Mouse (Mus musculus) spleen, postnatal 4 days (tissue): Measurements from ENCODE around the gene Ctdnep1.

Experiments
- DNase-seq, 2 experiments: peaks; one replicate each; pipeline ENCODE4 v3.0.0; 2022; ENCODE audit warnings: low spot score in 2 of 2

The Ctdnep1 gene

DNA sequence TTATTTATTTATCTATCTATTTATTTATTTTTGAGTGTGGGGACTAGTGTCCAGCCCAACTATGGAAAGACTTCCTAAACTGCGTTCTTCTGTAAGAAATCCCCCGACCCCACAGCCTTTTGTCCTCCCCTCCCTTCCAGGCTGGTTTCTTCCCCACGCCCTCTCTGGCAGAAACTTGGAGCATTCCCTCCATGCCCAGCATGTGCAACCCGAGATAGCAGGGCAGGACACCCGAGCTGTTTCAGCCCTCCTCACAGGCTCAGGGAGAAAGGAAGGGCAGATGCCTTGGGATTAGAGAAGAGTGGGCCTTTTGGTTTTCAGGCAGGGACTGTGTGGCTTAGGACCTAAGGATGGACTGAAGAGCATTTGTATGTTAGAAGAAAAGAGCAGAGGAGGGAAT, 1.9 kb downstream of the Ctdnep1 start:
- peak in 1 of 2 experiments; percentile 40 for DNase-seq

DNA sequence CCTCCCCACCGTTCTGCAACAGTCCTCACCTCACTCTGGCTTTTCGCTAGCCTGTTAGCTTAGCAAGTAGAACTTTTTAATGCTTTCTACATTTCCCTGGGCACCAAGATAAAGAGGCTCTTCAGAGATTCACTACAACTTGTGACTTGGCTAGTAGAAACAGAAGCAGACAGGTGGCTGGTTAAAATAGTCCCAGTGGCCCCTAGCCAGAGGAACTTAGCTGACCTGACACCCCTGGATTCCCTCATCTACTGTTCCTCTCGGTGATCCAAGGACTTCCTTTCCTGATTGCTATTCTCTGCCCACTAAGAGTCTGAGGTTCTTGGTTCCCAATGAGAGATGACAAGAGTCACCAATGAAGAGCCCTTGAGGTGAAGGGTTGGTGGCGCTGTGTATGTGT, 2.4 kb downstream of the Ctdnep1 start:
- DNase-seq, result no peak

DNA sequence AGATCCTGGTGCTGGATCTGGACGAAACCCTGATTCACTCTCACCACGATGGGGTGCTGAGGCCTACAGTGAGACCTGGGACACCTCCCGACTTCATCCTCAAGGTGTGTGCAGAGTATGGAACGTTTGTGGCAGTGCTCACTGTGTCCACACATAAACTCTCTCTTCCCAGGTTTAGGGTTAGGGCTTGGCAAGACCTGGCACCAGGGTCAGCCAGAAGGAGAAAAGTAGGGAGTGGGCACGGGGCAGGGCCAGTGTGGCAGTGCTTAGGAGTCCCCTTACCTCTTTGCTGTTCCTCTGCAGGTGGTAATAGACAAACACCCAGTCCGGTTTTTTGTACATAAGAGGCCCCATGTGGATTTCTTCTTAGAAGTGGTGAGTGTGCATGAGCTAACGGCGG, 3.5 kb downstream of the Ctdnep1 start:
- no peak for DNase-seq

DNA sequence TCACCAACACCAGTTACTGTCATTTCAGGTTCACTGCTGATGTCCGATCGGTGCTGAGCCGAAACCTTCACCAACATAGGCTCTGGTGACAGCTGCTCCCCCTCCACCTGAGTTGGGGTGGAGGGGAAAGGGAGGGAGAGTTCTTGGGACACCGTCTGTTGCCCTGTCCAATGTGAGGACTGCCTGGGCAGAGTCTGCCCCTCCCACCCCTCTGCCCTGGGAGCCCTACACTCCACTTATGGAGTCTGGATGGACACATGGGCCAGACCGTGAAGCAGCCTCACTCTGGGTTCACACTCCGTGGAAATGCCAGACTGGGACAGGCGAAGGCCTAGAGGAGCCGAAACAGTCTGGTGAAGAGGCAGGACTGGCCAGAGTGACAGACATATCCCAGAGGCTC, 9.0 kb downstream of the Ctdnep1 start:
- no peak for DNase-seq

DNA sequence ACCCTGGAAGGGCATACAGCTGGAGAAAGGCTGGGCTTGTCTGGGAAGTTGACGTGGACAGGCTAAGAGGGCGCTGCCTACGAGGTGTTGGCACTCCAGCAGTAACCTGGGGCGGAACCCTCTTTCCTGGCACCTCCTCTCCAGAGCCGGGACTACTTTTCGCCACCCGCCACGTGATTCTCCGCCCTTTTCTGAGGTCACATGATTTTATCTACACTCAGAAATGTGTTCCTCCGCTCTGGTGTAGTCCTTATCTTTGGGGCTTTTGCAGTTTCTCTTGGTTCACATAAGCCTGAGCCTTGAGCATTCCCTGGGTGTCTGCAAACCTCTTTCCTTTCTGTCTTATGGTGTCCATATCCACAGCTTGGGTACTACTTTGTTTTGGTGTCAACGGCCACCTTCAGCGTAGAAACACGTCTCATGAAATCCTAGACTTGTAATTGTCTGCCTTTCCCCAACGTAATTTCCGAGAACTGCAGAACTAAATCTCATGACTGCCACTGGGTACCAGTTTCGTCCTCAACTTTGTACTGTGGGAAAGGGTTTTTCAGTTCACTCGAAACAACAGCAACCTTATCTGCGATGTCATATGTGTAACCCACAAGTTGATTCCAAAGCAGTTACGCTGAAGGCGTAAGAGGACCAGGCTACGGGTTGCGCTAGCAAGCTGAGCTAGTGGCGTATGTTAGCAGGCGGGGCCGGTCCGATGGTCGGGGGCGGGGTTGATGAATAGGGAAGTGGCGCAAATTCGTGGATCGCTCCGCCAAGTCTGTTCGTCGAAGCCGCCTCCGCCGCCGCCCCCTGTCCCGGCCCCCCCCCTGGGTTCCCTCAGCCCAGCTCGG, 10.1 kb downstream of the Ctdnep1 start, which contains the start of gene Gabarap:
Gabarap (plus strand) TSS at position 294 of the 842 bp plus-strand sequence.
- DNase-seq, result peak; percentile 96 to 97

DNA sequence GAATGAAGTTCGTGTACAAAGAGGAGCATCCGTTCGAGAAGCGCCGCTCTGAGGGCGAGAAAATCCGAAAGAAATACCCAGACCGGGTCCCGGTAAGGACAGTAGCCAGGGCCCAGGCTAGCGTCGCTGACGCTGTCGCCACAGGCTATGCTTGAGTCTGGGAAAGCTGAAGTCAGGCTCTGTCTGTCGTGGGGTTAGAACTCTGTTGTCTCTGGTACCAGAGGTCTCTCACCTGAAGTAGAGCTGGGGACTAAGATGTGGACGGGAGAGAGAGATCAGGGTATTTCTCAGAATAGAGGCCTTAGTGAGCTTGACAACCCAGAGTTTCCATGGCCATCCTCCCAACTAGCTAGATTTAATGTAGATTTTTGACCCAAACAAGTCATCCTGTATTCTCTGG, 10.8 kb downstream of the Ctdnep1 start:
- DNase-seq, result no peak

DNA sequence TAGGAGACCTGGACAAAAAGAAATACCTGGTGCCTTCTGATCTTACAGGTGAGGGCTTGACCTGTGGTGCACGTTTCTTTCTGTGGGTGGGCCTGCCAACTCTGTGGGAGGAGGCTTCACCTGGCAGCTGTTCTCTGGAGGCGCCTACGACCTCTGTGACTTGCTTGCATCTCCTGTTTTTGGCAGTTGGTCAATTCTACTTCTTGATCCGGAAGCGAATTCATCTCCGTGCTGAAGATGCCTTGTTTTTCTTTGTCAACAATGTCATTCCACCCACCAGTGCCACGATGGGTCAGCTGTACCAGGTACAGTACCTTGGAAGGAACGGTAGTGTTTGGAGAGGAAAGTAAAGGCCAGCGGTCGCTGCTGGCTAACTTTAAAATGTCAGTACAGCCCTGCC, 11.4 kb downstream of the Ctdnep1 start:
- DNase-seq, result no peak

DNA sequence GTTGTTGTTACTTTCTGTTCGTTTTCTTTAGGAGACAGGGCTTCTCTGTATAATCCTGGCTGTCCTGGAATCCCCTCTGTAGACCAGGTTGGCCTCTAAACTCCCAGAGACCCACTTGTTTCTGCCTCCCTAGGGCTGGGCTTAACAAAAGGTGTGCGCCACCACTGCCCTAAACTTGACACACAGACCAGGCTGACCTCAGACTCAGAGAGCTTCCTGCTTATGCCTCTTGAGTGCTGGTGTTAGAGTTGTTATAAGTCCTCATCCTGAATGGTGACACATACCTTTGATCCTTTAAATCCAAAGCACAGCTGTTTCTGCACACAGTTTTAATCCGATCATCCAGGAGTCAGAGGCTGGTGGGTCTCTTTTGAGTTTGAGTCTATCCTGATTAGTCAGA, 12.0 kb downstream of the Ctdnep1 start:
- no peak for DNase-seq

DNA sequence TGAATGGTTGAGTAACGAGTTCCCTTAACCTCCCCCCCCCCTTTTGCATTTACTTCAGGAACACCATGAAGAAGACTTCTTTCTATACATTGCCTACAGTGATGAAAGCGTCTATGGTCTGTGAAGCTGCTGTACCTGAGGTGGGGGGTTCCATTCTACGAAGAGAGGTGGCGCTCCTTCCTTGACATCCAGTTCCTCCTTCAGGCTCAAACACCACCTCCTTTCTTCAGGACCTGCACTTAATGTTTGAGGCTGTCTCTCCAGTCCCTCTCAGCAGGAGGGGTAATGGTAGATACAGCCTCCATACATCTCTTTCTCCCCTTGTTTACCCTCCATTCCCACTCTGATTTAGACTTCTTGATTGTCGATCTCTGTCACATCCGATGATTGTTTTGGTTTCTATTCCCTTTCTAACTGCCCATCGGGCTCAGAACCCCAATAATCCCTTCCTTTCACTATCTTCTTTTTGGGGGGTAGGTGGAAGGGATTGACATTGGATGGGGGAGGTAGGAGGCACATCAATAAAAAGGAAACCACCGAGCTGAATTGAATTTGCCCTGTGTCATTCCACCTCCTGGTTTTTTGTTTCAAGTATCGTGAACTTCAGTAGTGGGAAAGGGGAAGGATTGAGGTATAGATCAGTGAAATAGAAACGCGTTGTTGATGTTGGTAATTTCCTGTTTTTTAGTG, 13.6 kb downstream of the Ctdnep1 start:
- DNase-seq, result no peak

DNA sequence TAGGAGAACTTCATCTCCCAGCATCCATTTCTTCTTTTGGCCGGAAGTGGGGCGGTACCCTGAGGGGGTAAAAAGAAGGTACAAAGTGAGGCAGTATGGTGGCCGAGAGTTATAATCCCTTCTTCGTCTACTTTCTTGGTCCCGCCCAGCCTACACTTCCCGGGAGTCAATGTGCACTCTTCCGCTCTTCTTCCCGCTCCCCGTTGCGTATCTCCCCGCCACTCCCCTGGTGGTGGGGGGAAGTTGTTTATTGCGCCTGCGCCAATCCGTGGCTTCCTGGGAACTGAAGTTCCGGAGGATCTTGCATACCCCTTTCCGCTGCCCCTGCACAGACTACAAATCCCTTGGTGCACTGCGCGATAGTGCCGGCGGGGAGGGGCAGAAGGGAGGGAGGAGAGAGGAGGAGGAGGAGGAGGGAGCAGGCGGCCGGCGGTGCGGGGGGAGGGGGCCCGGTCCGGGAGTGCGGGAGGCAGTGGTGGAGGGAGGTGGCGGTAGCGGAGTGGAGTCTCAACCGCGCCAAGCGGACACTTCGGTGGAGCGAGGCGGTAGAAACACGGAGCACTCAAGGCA, 14.5 kb downstream of the Ctdnep1 start, which contains the start of gene Phf23:
Phf23 (plus strand) TSS at position 387 of the 570 bp plus-strand sequence.
- DNase-seq, result peak; percentile 96

DNA sequence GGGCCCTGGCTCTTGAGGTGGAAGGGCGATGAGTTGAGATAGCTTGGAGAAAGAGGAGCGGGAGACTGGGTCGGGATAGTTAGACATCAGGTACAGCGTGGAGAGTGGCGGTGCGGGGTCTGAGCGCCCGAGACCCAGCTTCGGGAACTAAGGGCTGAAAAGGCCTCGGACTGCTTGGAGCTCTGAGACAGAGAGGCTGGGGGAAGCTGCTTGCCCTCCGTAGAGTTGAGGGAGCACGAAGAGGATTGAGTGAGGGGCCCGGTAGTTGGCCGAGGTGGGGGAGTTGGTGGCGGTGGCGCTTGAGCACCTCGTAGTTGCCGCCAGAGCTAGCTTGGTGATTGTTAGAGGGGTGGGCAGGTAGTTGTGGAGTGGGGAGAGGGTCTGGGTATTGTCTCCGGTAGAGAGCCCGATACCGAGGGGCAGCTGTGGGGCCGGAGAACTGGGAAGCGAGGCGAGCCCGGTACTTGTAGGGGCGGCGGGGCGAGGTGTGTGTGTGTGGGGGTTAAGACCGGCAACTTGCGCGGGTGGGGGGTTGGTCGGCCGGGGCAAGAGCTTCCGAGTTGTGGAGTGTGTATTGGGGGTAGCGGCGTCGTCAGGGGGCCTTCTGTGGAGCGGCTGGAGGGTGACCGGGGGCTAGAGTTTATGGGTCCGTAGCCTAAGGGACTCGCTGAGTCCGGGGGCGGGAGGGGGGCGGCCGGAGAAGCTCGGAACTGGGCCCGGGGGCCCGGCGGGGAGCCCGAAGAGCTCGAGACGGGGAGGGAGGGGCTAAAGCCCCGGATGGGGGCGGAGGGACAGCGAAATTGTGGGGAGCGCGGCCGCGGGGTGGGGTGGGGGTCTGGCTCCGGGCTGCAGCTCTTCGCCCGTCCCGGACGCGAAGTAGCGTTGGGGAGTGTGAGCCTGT, 15.5 kb downstream of the Ctdnep1 start:
- DNase-seq, result peak; percentile 59 to 83

DNA sequence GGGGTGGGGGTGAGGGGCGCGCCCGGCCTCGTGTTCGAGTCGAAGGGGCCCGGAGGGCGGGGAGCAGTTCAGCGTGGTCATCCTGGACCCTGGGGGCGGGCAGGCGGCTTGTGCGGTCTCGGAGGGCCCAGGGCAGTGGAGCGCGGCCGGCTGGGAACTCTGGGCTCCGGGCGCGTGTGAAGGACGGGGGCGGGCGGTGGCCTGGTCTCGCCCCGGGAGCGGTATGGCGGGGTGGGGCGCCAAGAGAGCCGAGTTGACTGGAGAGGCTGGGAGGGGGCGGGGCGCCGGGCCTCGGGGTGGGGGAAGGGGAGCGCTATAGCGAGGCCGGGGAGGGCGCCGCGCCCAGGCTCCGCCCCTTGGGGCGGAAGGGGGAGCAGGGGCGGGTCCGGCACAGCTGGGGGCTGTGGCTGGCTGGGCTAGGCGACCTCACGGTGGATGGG, 16.1 kb downstream of the Ctdnep1 start:
- DNase-seq, result peak; percentile 91 to 97

DNA sequence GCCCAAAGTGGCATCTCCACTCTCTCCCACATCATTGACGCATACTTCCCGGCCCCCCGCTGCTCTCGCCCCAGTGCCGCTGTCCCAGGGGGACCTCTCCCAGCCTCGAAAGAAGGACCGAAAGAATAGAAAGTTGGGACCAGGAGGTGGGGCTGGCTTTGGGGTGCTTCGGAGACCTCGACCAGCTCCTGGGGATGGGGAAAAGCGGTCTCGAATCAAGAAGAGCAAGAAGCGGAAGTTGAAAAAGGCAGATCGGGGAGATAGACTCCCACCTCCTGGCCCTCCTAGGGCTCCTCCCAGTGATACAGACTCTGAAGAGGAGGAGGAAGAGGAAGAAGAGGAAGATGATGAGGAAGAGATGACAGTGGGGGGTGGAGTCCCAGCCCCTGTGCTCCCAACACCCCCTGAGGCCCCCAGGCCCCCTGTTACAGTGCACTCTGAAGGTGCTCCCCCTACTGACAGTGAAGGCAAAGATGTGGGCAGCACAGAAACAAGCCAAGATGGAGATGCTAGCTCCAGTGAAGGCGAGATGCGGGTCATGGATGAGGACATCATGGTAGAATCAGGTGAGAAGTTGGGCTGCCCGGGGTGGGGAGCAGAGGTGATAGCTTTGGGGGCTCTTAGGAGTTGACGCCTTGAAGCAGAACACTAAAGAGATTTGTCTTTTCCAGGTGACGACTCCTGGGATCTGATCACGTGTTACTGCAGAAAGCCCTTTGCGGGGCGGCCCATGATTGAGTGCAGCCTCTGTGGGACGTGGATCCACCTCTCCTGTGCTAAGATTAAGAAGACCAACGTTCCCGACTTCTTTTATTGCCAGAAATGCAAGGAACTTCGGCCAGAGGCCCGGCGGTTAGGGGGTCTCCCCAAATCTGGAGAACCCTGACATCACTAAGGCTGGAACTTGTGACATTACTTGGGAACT, 17.9 kb downstream of the Ctdnep1 start:
- no peak for DNase-seq

DNA sequence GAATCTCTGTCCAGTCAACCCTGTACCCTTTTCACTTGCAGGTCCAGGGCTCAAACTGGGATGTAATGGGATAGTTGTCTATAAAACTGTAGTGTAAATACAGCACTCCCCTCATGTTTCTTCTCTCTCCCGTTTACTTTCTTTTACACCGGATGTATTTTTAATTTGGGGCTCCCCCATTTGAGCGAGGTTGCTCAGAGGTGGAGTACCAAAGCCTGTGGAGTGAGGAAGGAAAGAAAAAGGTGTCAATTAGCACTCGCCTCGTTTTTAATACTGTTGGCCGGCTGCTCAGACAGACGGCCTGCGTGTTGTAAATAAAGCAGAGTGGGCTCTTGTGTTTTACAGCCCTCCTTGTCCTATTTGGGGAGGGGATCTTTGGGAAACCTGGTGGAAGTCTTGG, 18.7 kb downstream of the Ctdnep1 start:
- no peak for DNase-seq

DNA sequence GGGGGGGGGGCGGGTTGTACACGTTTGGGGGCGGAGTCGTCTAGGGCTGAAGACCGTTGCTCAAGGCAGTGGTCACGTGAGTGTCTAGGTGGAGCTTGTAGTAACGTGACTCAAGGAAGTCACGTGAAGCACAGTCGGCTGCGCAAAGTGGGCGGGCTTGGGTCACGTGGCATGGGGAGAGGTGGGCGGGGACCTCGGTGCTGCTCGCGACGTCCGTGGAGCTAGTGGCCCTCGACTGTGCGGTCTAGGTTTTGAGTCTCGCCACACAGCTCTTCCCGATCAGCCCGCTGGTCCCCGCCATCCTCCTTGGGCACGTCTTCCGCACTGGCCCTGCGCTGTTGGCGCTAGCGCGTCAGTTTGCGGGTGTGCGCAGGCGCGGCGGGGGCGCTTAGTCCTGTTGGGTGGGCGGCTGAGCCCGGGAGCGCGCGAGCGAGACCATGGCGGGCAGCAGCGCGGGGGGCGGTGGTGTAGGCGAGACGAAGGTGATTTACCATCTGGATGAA, 19.5 kb downstream of the Ctdnep1 start, which contains the start of gene Dvl2:
Dvl2 (plus strand) TSS at position 200 of the 503 bp plus-strand sequence.
- DNase-seq, result peak; percentile 90 to 92

DNA sequence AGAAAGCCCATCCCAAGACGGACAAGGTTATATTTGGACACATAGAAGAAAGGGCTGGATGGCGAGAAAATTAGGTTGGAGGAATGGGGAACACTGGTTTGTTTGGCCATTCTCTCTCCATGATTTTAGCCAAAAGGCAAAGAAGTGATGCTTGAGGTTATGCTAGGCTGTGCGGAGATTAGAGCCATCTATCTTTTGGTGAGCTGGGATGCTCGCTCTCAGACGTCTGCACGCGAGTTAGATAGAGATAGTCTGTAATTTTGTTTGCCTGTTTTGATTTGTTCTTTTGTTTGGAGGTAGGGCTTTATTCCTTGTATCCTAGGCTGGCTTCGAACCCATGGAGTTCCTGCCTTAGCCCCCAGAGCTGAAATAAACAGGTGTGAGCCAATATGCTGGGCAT, 20.2 kb downstream of the Ctdnep1 start:
- DNase-seq, result no peak

DNA sequence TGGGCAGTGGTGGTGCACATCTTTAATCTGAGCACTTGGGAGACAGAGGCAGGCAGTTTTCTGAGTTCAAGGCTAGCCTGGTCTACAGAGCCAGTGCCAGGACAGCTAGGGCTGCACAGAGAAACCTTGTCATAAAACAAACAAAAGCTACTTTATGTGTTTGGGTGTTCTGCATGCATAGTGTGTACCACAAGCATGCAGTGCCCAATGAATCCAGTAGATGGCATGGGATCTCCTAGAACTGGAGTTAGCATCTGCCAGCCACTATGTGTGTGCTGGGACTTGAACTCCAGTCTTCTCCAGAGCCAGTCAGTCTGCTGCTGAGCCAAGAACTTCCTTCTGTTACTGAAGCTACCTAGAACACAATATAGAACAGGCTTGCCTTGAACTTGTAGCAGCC, 20.9 kb downstream of the Ctdnep1 start:
- peak; percentile 67 to 78 for DNase-seq

DNA sequence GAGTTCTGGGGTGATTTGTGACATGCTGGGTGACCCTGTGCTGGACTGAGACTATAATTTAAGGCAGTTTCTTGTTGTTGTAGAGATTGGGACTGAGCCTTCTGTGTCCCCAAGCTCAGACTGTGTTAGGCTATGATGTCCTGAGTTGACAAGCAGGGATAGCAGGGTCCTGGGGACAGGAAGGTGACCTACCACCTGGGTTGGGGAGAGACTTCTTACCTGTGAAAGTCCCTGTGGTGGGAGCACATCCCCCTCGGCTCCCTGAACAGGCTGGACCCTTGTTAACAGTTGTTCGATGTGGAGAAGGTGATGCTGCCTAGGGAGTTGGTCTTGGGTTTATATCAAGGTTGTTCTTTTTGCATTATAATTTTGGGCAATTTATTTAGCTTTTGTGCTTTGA, 21.5 kb downstream of the Ctdnep1 start:
- DNase-seq, result no peak

DNA sequence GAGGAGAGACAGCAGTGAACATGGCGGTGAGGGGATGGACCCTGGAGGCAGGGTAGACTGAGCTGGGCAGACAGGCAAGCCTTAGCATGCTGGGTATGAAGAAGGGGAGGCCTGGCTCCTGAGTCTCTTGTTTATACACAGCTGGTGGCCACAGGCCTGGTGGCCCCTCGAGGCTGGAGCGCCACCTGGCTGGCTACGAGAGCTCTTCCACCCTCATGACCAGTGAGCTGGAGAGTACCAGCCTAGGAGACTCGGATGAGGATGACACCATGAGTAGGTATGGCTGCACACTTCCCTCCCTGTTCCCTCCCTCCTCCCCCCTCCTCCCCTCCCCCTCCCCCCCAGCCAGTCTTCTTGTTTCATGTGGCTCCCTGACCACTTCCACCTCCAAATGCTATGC, 24.6 kb downstream of the Ctdnep1 start:
- DNase-seq, result no peak

DNA sequence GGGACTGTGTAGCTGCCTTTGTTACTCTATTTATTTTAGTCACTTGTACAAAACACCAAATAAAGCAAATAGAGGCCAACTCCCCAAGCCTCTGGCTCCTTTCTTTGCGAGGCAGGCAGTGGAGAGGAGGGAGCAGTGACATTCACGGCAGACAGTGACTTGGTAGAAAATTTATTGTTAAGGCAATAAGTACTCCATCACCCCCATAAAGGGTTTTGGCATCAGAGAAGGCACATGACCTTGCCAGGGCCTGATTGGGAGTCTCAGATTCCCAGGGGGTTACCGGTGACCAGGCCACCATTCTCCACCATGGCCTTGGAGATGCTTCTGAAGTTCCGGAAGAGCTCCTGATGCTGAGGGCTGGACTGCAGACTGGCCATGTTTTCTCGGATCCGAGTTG, 29.1 kb downstream of the Ctdnep1 start:
- DNase-seq, result no peak
